In genomic region chr5:91138970-91139369, GRCm38 (mm10) we compare ENCODE assay signal across 11 mouse cellular contexts. TPM values are rescaled to one million over a fixed set of nuclear protein-coding genes. Genes with fewer than 3 reads are reported as not detected.
DNase-seq lines count a peak whose midpoint lies in the region; ATAC-seq and TF ChIP-seq lines count a peak whose summit lies in the region.
"Had no signal": no experiment of that assay in that cellular context is flagged by ENCODE, and none has a peak within 500 bp of the region (broad histone marks: within the 10 kb centered on the region; RNA-seq: fewer than 3 reads in every experiment).

No protein-coding gene starts in this region.

- no peak for DNase-seq in heart, adult 2 months
- DNase-seq in R1 (ENCODE audit: low read depth, low spot score) = peak; percentile 14
- DNase-seq in mesoderm, embryonic 11.5 days (ENCODE audit: low read depth, low spot score) = peak; percentile 18
- DNase-seq in cerebellum, adult 18-20 months = no peak
- DNase-seq in cerebellum, postnatal 25 days = no peak
- no peak for DNase-seq in Muller cell, postnatal 12 days (ENCODE audit: inconsistent ontology term)

- TF ChIP-seq EP300 in heart, adult 2 months (IDR thresholded peaks at IDR 0.05; ENCODE audit: insufficient read depth, low read depth, low read length) = no peak

- no peak overlapping the region for H3K27ac ChIP-seq in heart, embryonic 14.5 days (replicated peaks in 1 of 2; ENCODE audit: control insufficient read depth in 1 of 2, insufficient read depth in 1 of 2, low read depth in 2 of 2, low read length in 2 of 2)
- no peak overlapping the region for H3K27ac ChIP-seq in heart, adult 2 months

- TF ChIP-seq POLR2A in heart, adult 2 months (IDR thresholded peaks at IDR 0.05; ENCODE audit: insufficient read depth, low read depth, low read length) = no peak

- H3K4me2 ChIP-seq in heart, embryonic 14.5 days (ENCODE audit: low read length) = peak overlapping the region; percentile 77

- H3K79me2 ChIP-seq in heart, adult 2 months (replicated peaks; ENCODE audit: control insufficient read depth, insufficient read depth, low read length) = no peaks in the 10 kb centered on the region

- intact Hi-C loops in heart, adult 2 months (cut with DNase I) = no loop called here

- no peaks in the 10 kb centered on the region for H3K9me3 ChIP-seq in heart, embryonic 14.5 days (ENCODE audit: control insufficient read depth, low read length)

- peak overlapping the region; percentile 56 to 67 for H3K4me3 ChIP-seq in heart, embryonic 14.5 days (ENCODE audit: control insufficient read depth in 1 of 2, insufficient read depth in 1 of 2, low read depth in 1 of 2, low read length in 2 of 2)
- no peak overlapping the region for H3K4me3 ChIP-seq in heart, adult 2 months
- H3K4me3 ChIP-seq: erythroblast, embryonic 14.5 days had no signal

- no peak for TF ChIP-seq CTCF in heart, adult 2 months (IDR thresholded peaks at IDR 0.05)

- ATAC-seq in heart, embryonic 14.5 days (ENCODE audit: insufficient number of reproducible peaks, insufficient read depth, low FRiP score, low read depth) = no peak
- peak; percentile 2 to 28; a peak in 1 of 4 replicates for ATAC-seq in hematopoietic stem cell, adult 5-6 weeks (replicated peaks in 1 of 2; ENCODE audit: insufficient read depth in 1 of 2, low FRiP score in 2 of 2, low TSS enrichment in 1 of 2, low read depth in 1 of 2, poor library complexity in 2 of 2, severe bottlenecking in 2 of 2)

- peak overlapping the region; percentile 64; the same call in 1 of the 2 replicates for H3K9ac ChIP-seq in heart, embryonic 14.5 days (ENCODE audit: low read length)
- no peak overlapping the region for H3K9ac ChIP-seq in heart, adult 2 months (ENCODE audit: low read depth, low read length)

- 5% methylated on average over 7 of the region's 7 CpGs for WGBS in heart, embryonic 14.5 days
- WGBS in heart, adult 2 months = 25% methylated on average over 7 of the region's 7 CpGs

- H3K36me3 ChIP-seq in heart, embryonic 14.5 days (ENCODE audit: control insufficient read depth, insufficient read depth, low read length) = no peaks in the 10 kb centered on the region
- no peaks in the 10 kb centered on the region for H3K36me3 ChIP-seq in heart, adult 2 months (ENCODE audit: control insufficient read depth, insufficient read depth, low read length)

- peaks cover 0 to 2% of the 10 kb centered on the region in 2 experiments; a peak in 1 of 4 replicates for H3K4me1 ChIP-seq in heart, embryonic 14.5 days (ENCODE audit: control insufficient read depth in 2 of 2, insufficient read depth in 2 of 2, low read length in 2 of 2)
- H3K4me1 ChIP-seq in heart, adult 2 months (ENCODE audit: control insufficient read depth, insufficient read depth, low read length) = no peaks in the 10 kb centered on the region

- peaks cover 15% of the 10 kb centered on the region for H3K27me3 ChIP-seq in heart, embryonic 14.5 days (ENCODE audit: control insufficient read depth, insufficient read depth, low read length)
- peaks cover 3% of the 10 kb centered on the region; the same call in 1 of the 2 replicates for H3K27me3 ChIP-seq in heart, adult 2 months (ENCODE audit: control insufficient read depth, insufficient read depth, low read length)
- H3K27me3 ChIP-seq: CH12.LX had no signal

RNA-seq across cellular contexts. Expression of gene Areg, which starts 0.4 kb away (rescaled TPM):
- polyA plus RNA-seq in heart, embryonic 14.5 days (2014; fragmentation: Nextera tagmentation; extraction: Ambion mirVana) = 0.27 TPM in 1 of 2 replicates, not detected in the other
- total RNA-seq in heart, adult 2 months (2021) = not detected
- polyA plus RNA-seq in heart, adult 2 months (2012; rRNA removed) = not detected in 2 replicates
- total RNA-seq in hematopoietic stem cell, adult 5-6 weeks (2017) = 0.81 TPM in 1 of 2 replicates, not detected in the other
- total RNA-seq: CH12.LX; neutrophil, adult 5-6 weeks had no signal
- polyA plus RNA-seq: erythroblast, embryonic 14.5 days had no signal

Comparison
In these comparisons a context has a peak if more than half of its experiments do, and no peak if none do; other contexts are left out.
1. DNase-seq: peak in R1 (single experiment) and mesoderm, embryonic 11.5 days (single experiment); none in heart, adult 2 months (0 of 2), cerebellum, adult 18-20 months (0 of 2), cerebellum, postnatal 25 days (0 of 2) and Muller cell, postnatal 12 days (single experiment).